Mouse (Mus musculus) c-Kit-positive CD71-positive TER-119-positive erythroid progenitor cells, embryonic 14.5 days (primary cell): ENCODE data around the gene Mark4.
A peak's percentile ranks its signal among the peaks of the same experiment; 100 is the strongest.

Experiments used
- DNase-seq: peaks from one replicate; pipeline ENCODE4 v3.0.0-alpha.2; 2013; ENCODE audit warnings: low spot score

The Mark4 gene

GRCm38 (mm10) chr7:19458591-19459111, at the start of gene Mark4:
TSS of gene Mark4 (minus strand) at chr7:19458821.
- peak; percentile 73 for DNase-seq

DNA sequence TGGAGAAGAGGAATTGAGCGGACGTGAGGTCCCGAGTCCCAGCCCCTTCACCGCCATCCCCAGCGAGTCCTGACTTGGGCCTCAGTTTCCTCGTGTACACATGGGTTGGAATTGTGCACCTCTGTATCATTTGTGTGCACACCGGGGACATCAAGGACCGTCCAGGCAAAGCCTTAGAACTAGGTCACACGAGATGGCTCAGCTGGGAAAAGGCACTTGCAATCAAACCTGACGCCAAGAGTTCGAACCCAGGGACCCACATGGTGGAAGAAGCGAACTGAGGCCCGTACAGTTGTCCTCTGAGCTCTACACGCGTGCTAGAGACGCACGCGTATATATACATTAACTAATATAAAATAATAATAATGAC, 49.0 kb upstream of the Mark4 start:
- DNase-seq, result peak; percentile 32

DNA sequence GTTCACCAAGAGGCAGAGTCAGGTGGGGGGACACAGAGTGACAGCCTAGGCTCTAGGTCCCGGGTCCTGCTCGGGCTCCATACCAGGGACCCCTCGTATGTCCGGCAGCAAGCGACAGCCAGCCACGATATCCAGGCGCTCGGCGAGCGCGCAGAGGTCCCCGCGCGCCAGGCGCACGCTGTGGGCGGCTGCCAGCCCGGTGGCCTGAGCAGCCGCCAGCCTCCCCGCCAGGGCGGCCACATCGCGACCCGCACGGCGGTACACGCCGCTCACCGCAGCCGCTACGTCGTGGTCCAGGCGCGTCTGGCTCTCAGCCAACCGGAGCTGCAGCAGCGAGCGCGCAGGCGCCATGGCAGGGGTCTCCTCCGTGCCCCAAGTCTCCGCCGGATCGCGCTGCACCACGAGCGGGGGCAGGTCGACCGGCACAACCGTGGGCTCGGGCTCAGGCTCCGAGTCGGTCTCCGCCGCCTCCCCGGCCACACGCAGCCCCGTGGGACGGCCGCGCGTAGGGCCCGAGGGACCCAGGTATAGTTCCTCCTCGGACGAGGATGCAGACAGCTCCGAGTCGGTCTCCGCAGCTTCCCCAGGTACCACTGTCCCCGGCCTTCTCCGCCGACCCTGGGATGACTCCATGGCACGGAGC, 48.5 kb upstream of the Mark4 start:
- DNase-seq, result no peak

- DNase-seq, result peak; percentile 53
Measured at GRCm38 (mm10) chr7:19506326-19506725, 47.7 kb upstream of the Mark4 start.

DNA sequence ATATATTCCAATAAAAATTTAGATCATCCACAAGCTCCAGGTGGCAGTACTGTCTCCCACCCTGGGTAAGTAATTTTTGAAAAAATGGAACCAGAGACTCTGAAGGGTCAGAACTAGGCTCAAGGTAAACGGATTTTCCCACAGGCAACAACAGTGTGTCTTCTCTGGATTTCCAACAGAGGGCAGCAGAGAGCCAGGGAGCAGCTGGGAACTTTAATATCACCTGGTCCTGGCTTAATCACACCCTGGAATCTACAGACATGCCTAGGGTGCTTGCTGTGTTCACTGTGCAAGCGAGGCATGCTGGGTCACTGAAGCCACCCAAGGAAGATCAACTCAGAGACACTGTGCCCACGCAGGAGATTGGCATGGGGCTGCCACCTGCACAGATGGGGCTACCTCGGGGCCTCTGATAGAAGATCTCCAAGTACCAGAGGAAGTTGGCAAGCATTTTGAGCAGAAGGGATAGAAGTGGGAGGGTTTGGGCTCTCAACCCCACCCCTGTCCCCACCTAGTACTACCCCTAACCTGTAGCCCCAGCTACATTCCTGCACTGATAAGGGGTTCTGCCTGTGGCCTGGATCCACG, 45.0 kb upstream of the Mark4 start:
- DNase-seq, result peak; percentile 65

DNA sequence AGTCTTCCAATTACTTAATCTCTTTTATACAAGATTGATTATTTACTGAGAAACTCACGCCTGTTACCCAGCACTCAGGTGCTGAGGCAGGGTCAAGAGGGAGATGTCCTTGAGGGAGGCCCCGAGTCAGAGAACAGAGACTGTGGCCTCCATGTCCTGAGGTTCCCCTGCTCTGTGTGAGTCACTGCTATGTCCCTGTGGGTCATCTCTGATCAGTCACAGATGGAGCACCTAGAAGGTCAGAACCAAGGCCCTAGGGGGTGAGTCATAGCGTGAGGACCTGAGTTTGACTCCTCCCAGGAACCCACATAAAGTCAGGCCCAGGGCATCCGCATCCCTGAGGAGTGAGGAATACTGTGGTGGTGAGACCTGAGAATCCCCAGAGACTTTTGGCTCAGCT, 43.0 kb upstream of the Mark4 start:
- DNase-seq, result no peak

DNA sequence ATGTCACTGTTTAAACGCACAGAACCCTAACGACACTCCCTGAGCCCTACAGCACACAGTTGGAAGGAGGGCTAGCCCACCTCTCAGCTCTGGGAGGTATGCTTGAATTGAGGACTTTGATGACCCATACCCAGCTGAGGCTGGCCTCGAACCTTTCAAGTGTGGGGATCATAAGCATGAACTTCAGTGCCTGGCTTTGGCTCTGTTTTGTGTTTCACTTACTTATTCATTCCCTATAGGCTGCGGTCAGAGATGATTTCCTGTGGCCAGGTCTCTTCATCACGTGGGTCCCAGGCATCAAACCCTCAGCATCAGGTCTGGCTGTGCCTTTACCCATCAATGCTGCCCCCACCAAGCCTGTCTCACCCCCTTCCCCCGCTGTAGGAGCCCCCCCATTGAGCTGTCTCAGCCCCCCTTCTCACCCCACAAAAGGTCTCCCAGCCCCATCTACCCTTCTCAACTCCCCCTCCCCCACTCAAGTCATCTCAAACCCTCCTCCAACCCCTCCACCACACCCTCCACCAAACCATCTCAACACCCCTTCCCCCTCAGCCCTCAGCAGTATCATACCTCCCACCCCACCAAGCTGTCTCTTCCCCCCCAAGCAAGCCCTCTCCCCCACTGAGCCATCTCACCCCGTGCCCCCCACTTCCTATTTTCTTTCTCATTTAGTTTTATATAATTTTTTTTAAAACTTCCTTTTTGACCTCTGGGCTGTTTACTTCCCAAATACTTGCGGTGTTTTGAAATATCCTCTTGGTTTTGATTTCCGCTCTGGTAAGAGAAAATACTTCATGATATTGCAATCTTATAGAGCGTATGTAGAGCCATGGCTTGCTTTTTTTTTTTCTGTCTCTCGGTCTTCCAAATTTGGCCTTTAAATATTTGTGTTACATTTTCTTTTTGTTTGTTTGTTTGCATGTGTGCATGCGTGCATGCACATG, 42.1 kb upstream of the Mark4 start:
- no peak for DNase-seq

DNA sequence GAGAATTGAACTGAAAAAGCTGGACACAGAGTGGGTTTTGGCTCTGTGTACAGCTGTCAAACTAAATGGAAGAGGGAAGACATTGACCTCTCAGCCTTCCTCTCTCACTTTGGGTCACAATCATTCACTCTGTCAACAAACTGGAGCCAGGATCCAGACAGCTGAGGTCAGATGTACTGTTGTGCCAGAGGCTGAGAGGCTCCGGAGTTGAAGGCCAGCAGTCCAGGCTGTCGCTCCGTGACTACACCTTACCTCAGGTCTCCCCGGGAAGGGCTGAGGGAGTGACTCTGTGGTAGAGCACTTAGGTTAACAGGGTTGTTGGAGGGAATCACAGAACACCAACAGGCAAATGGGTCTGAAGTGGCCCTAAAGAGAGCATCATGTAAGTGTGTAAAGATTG, 39.7 kb upstream of the Mark4 start:
- no peak for DNase-seq

DNA sequence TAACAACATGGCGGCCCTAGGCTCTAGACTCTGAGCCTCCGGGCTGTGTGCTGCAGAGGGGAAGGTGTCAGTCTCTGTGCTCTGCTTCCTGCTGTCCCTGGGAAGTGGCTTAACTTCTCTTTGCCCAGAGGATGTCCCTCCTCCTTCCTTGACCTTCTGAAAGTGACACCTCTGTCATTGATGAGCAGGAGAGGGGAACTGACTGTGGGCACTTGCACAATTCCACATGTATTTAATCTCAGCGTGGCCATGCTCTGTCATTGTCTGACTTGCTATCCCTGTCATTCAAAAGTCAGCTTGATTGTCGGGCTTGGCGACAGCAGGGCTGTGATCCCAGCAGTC, 37.6 kb upstream of the Mark4 start:
- DNase-seq, result no peak

DNA sequence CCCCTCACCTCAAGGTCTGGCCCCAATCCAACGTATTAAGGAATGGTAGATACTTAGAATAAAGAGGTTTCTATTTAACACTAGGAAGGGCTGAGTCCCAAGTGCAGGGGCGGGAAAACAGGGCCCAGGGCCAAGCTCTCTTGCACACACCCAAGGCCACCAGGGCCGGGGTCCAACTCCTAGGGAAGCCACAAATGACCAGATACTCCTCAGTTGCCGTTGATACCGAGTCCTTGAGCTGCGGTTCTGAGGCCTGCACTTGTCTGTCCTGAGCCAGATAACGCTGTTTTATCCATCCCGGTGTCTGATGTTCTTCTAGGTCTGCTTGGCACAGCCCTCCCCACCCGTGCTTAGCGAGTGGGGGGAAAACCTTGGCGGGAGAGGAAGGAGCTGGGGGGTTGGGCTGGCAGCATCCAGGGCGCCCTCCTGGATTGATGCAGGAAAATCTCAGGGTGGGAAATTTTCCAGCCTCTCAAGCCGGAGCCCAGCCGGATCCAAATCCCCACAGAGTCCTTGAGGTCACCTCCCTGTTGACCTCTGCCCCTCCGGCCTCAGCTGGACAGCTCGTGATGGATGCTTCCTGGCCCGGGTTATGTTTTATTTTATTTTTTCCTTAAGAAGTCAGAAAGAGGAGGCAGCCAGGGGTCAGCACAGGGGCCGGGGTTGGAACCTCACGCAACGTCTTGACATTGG, 37.0 kb upstream of the Mark4 start:
- no peak for DNase-seq

- DNase-seq, result no peak
Measured at GRCm38 (mm10) chr7:19494751-19495474, 36.3 kb upstream of the Mark4 start.

DNA sequence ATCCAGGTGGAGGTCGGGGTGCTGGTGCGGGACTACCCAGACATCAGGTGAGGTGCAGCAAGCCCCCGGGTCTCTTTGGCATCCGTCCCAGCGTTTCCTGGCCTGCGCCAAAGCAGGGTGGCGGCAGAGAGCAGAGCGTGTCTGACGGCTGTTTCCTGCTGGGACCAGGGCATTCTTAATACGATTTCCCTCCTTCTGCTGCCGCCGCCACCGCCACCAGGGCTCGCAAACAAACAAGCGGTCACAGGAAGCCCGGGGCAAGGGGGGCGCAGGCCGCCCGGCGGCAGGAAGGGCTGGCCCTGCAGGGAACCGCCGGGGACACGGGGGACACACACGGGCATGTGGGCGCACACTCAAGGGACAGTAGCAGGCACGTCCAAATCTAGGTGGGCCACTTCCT, 33.1 kb upstream of the Mark4 start:
- no peak for DNase-seq

- DNase-seq, result no peak
Measured at GRCm38 (mm10) chr7:19489525-19489924, 30.9 kb upstream of the Mark4 start.

- DNase-seq, result no peak
Measured at GRCm38 (mm10) chr7:19486549-19486948, 27.9 kb upstream of the Mark4 start.

DNA sequence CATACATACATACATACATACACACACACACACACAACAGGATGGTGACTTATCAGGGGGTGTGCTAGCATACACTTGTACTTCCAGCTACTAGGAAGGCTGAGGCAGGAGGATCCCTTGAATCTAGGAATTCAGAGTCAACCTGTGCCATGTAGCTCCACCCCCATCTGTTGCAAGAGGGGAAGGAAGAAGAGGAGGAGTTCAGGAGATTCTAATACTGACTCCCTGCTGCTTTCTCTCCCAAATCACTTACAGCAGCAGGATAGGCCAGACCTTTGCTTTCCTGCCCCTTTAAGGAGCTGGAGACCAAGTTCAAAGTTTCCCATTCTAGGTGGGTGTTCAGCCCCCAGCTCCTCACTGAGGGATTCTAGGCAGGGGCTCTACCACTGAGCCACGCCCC, 26.9 kb upstream of the Mark4 start:
- DNase-seq, result no peak

DNA sequence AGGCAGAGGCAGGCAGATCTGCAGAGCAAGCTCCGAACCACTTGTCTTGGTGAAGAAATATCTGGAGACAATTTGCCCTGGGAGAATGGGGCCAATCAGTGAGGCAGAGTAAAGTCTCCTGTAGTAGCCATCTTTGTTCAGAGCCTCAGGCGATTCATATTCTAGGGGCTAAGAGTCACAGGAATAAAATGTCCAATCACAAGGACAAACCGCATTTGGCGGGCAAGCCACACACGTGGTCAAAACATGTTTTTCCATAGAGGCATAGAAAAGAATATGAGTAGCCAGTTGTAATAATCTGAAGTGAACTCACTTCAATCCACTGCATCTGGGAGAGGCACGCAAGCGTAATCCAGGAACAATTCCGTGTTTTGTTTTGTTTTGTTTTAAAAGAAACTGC, 24.7 kb upstream of the Mark4 start:
- DNase-seq, result no peak

- no peak for DNase-seq
Measured at GRCm38 (mm10) chr7:19477624-19478384, 19.2 kb upstream of the Mark4 start.

DNA sequence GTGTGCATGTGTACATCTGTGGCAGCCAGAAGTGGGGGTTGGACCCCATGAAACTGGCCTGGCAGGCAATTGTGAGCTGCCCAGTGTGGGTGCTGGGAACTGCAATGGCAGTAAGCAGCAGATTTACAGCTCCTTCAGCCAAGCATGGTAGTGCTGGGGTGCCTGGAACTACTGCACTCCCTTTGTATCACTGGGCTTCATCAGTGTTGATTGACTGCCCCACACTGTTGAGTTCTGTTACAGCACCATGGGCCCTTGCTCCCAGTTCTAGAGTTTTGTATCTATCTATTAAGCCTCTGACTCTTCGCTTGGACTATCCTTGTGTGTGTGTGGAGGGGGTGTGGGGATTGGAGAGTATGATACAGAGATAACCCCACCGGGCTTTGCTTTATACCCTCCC, 18.5 kb upstream of the Mark4 start:
- no peak for DNase-seq

- no peak for DNase-seq
Measured at GRCm38 (mm10) chr7:19473875-19474443, 15.3 kb upstream of the Mark4 start.

GRCm38 (mm10) chr7:19472403-19472802, 13.8 kb upstream of the Mark4 start:
- DNase-seq, result no peak

- DNase-seq, result no peak
Measured at GRCm38 (mm10) chr7:19470308-19470707, 11.7 kb upstream of the Mark4 start.
